Mouse (Mus musculus) forebrain, embryonic 11.5 days (tissue): Measurements from ENCODE around the gene Parp4. TPM values are rescaled to one million over a fixed set of nuclear protein-coding genes. Genes with fewer than 3 reads are reported as not detected.

ENCODE experiments used
- ATAC-seq: fragments of 200-750 bp; cut with Nextera tagmentation; replicated peaks from 2 replicates; pipeline ENCODE4 v1.8.0; 2017; ENCODE audit warnings: moderate TSS enrichment; ENCODE audit not compliant: low FRiP score
- DNase-seq: peaks from one replicate; pipeline ENCODE4 v3.0.0-alpha.2; 2017; ENCODE audit warnings: low spot score
- H3K27ac ChIP-seq: fragments of 300-500 bp; sonication (generic); 2 replicates; pipeline ENCODE4 v1.5.1; 2014; ENCODE audit warnings: low read depth, low read length
- H3K27me3 ChIP-seq: fragments of 300-500 bp; sonication (generic); 2 replicates; pipeline ENCODE4 v1.6.1; 2014; ENCODE audit warnings: mild to moderate bottlenecking, low read length, mixed read lengths; ENCODE audit not compliant: control insufficient read depth, insufficient read depth
- H3K36me3 ChIP-seq: fragments of 300-500 bp; sonication (generic); 2 replicates; pipeline ENCODE4 v1.6.1; 2014; ENCODE audit warnings: mild to moderate bottlenecking, low read length, moderate library complexity, mixed read lengths; ENCODE audit not compliant: control insufficient read depth, insufficient read depth
- H3K4me1 ChIP-seq: fragments of 300-500 bp; sonication (generic); replicated peaks from 2 replicates; pipeline ENCODE4 v1.6.1; 2014; ENCODE audit warnings: low read length, mixed read lengths; ENCODE audit not compliant: control insufficient read depth, insufficient read depth
- H3K4me2 ChIP-seq: fragments of 300-500 bp; sonication (generic); 2 replicates; pipeline ENCODE4 v1.6.1; 2014; ENCODE audit warnings: low read depth, mild to moderate bottlenecking, low read length, moderate library complexity, mixed read lengths; ENCODE audit not compliant: severe bottlenecking
- H3K4me3 ChIP-seq: fragments of 300-500 bp; sonication (generic); 2 replicates; pipeline ENCODE4 v1.5.1; 2014; ENCODE audit warnings: low read depth, low read length
- H3K9ac ChIP-seq: fragments of 300-500 bp; sonication (generic); 2 replicates; pipeline ENCODE4 v1.6.1; 2014; ENCODE audit warnings: low read length
- H3K9me3 ChIP-seq: fragments of 300-500 bp; sonication (generic); 2 replicates; pipeline ENCODE4 v1.6.1; 2016; ENCODE audit warnings: low read length, mixed read lengths; ENCODE audit not compliant: control insufficient read depth
- WGBS: fragments of 180-500 bp; shearing (Covaris S2); extraction: QIAGEN DNeasy Blood & Tissue Kit; methylation state at CpG from one replicate; pipeline ENCODE4 v1.1.7; 2014; 5-methylcytosine and 5-hydroxymethylcytosine counted together
- polyA plus RNA-seq: library from polyadenylated mRNA; unstranded; fragments of >200 nt; fragmentation: Nextera tagmentation; extraction: Ambion mirVana; gene quantifications from 2 replicates; pipeline ENCODE4 v1.2.1, GENCODE M21; 2014

Gene Parp4
- polyA plus RNA-seq, 1 experiment from 2014 or later = 2.3 TPM

GRCm38 (mm10) chr14:56567476-56567875, 7.9 kb upstream of the Parp4 start:
- DNase-seq (no peak), ATAC-seq (no peak)
- Histone ChIP-seq H3K27me3 (no peaks in the 10 kb centered on the region), H3K4me2 (no peak overlapping the region), H3K4me3 (no peak overlapping the region), H3K9ac (no peak overlapping the region), H3K36me3 (peaks cover 3% of the 10 kb centered on the region; the same call in 1 of the 2 replicates), H3K9me3 (no peaks in the 10 kb centered on the region), H3K4me1 (no peaks in the 10 kb centered on the region), H3K27ac (no peak overlapping the region)
- 78% methylated on average over 7 of the region's 7 CpGs for WGBS

GRCm38 (mm10) chr14:56569041-56569440, 6.4 kb upstream of the Parp4 start:
- H3K27me3 ChIP-seq = no peaks in the 10 kb centered on the region
- 84% methylated on average over 4 of the region's 4 CpGs for WGBS
- no peaks in the 10 kb centered on the region for H3K36me3 ChIP-seq
- H3K27ac ChIP-seq = no peak overlapping the region
- no peak overlapping the region for H3K4me3 ChIP-seq
- no peaks in the 10 kb centered on the region for H3K9me3 ChIP-seq
- DNase-seq = no peak
- H3K4me2 ChIP-seq = no peak overlapping the region
- no peak overlapping the region for H3K9ac ChIP-seq
- no peaks in the 10 kb centered on the region for H3K4me1 ChIP-seq
- no peak for ATAC-seq

GRCm38 (mm10) chr14:56571310-56572093, 3.9 kb upstream of the Parp4 start:
- peak; percentile 97 for DNase-seq
- Histone ChIP-seq H3K4me3 (peak overlapping the region; percentile 80), H3K27me3 (no peaks in the 10 kb centered on the region), H3K4me1 (no peaks in the 10 kb centered on the region), H3K4me2 (peak overlapping the region; percentile 53), H3K27ac (peak overlapping the region; percentile 83), H3K9me3 (no peaks in the 10 kb centered on the region), H3K9ac (peak overlapping the region; percentile 79), H3K36me3 (no peaks in the 10 kb centered on the region)
- ATAC-seq = peak; percentile 99
- under 1% methylated on average over 59 of the region's 59 CpGs for WGBS

- H3K4me3 ChIP-seq = peak overlapping the region; percentile 80; the same call in 1 of the 2 replicates
- no peaks in the 10 kb centered on the region for H3K27me3 ChIP-seq
- H3K36me3 ChIP-seq = no peaks in the 10 kb centered on the region
- DNase-seq (no peak), ATAC-seq (no peak)
- peak overlapping the region; percentile 41; the same call in 1 of the 2 replicates for H3K4me2 ChIP-seq
- no peaks in the 10 kb centered on the region for H3K4me1 ChIP-seq
- H3K27ac ChIP-seq = no peak overlapping the region
- WGBS = 77% methylated on average over 2 of the region's 2 CpGs
- H3K9me3 ChIP-seq = no peaks in the 10 kb centered on the region
- H3K9ac ChIP-seq = peak overlapping the region; percentile 21
Measured at GRCm38 (mm10) chr14:56572546-56572945, 2.9 kb upstream of the Parp4 start.

- peak overlapping the region; percentile 79; the same call in 1 of the 2 replicates for H3K4me2 ChIP-seq
- peak overlapping the region; percentile 39; the same call in 1 of the 2 replicates for H3K4me3 ChIP-seq
- no peak overlapping the region; the same call in 1 of the 2 replicates for H3K9ac ChIP-seq
- H3K4me1 ChIP-seq = no peaks in the 10 kb centered on the region
- WGBS = 75% methylated on average over 18 of the region's 18 CpGs
- no peak overlapping the region for H3K27ac ChIP-seq
- no peak for ATAC-seq
- no peaks in the 10 kb centered on the region for H3K36me3 ChIP-seq
- H3K9me3 ChIP-seq = no peaks in the 10 kb centered on the region
- no peak for DNase-seq
- no peaks in the 10 kb centered on the region for H3K27me3 ChIP-seq
Measured at GRCm38 (mm10) chr14:56575969-56576901, 816 bp downstream of the Parp4 start.

- Histone ChIP-seq H3K9ac (no peak overlapping the region), H3K4me2 (no peak overlapping the region), H3K9me3 (no peaks in the 10 kb centered on the region), H3K36me3 (no peaks in the 10 kb centered on the region), H3K27me3 (no peaks in the 10 kb centered on the region), H3K27ac (no peak overlapping the region), H3K4me1 (no peaks in the 10 kb centered on the region), H3K4me3 (no peak overlapping the region)
- ATAC-seq = no peak
- DNase-seq = no peak
- WGBS = 59% methylated on average over 8 of the region's 8 CpGs
Measured at GRCm38 (mm10) chr14:56579011-56579410, 3.6 kb downstream of the Parp4 start.

GRCm38 (mm10) chr14:56581117-56581516, 5.7 kb downstream of the Parp4 start:
- Histone ChIP-seq H3K27ac (no peak overlapping the region), H3K4me2 (no peak overlapping the region), H3K9me3 (no peaks in the 10 kb centered on the region), H3K9ac (no peak overlapping the region), H3K4me3 (no peak overlapping the region), H3K27me3 (no peaks in the 10 kb centered on the region), H3K36me3 (no peaks in the 10 kb centered on the region), H3K4me1 (no peaks in the 10 kb centered on the region)
- ATAC-seq = no peak
- no peak for DNase-seq
- 65% methylated on average over 5 of the region's 5 CpGs for WGBS

- ATAC-seq (no peak), DNase-seq (no peak)
- Histone ChIP-seq H3K9ac (no peak overlapping the region), H3K9me3 (no peaks in the 10 kb centered on the region), H3K27me3 (no peaks in the 10 kb centered on the region), H3K4me2 (no peak overlapping the region), H3K4me3 (no peak overlapping the region), H3K4me1 (no peaks in the 10 kb centered on the region), H3K36me3 (no peaks in the 10 kb centered on the region), H3K27ac (no peak overlapping the region)
- 92% methylated on average over 6 of the region's 6 CpGs for WGBS
Measured at GRCm38 (mm10) chr14:56582294-56582693, 6.9 kb downstream of the Parp4 start.
